Mouse (Mus musculus) cerebellum, adult 9-10 months (tissue): Measurements from ENCODE around the gene Arl5a.

Experiments
- DNase-seq: peaks from one replicate; pipeline ENCODE4 v3.0.0; 2022

Arl5a gene

DNA sequence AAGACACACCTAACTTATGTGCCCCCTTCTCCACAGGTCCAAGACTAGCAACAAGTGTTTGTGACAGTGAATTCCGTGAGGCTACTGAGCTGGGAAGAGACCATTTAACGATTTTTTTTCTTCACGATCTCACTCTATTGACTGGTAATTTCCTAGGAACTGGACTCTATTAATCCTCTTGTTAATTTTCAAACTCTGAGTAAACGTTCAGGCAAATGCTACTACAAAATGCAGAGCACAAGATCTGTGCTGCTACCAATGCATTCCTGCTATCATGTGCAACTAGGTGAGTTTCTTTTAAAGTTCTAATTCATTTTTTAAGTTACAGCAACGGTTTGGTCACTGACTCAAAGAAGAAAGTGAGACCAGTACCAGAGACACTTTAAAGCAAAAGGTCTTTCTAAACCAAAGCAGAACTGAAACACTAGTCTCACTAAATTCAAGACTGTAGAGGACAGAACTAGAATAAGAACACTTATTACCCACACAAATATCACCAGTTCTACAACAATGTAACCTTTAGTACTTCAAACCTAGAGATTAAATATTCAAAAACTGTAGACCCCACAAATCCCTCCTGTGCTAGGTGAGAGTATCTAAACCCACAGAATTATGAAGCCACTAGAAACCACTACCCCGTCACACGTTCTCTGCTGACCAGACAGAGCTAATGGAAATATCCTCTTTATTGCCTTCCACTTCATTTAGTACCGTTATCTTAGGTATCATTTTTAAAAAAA is 1.7 kb downstream of the Arl5a start:
- DNase-seq, result no peak

GRCm38 (mm10) chr2:52421197-52421596 is 3.5 kb downstream of the Arl5a start:
- peak; percentile 55 for DNase-seq

DNA sequence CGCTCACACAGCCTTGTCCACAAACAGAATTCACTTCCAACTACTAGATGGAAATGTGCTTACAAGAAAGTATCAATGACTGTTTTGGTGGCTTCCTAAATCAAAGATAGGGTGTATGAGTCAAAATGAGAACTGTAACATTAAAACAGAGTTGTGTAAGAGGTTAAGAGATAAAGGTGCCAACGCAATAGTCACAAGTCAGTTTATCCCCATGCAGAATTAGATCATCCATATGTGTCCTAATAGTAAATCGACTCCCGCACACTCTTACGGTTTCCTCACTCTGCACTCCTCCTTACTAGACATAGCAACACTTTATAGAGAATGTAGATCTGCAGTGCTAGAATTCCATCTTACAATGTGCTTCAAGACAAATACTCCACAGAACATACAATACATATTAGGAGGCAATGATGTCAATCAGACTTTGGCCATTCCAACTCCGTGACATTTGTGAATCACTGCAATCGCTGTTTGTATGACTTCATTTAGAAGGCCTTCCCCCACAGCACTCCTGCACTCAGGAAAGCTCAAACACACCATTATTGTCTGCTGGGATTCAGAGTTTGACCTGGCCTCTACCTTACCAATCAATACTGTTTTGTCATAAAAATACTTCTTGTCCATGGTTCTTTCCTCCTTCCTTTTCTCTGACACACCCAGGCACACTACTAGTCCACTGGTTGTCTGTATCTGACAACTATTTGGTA is 4.5 kb downstream of the Arl5a start:
- DNase-seq, result no peak

GRCm38 (mm10) chr2:52419295-52419694 is 5.4 kb downstream of the Arl5a start:
- DNase-seq, result peak; percentile 56

- no peak for DNase-seq
These were observed 12.1 kb downstream of the Arl5a start for GRCm38 (mm10) chr2:52412524-52413037.

DNA sequence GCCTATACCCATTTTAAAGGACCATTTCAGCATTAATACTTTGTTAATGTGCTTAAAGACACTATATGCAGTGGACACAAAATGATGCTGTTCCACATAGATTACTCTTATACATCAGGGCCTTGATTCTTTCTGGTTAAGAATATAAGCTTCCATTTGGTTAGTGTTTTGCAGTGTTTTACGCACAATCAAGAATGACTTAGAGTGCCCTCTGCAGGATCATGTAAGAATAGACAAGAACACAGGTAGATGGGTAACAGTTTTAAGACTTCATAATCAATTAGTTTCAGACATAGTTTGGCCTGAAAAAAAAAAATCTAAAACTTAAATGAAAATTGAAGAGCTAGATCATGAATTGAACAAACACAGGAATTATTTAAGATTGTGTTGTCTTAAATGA is 18.2 kb downstream of the Arl5a start:
- DNase-seq, result peak; percentile 60

GRCm38 (mm10) chr2:52405238-52405637 is 19.5 kb downstream of the Arl5a start:
- DNase-seq, result no peak

DNA sequence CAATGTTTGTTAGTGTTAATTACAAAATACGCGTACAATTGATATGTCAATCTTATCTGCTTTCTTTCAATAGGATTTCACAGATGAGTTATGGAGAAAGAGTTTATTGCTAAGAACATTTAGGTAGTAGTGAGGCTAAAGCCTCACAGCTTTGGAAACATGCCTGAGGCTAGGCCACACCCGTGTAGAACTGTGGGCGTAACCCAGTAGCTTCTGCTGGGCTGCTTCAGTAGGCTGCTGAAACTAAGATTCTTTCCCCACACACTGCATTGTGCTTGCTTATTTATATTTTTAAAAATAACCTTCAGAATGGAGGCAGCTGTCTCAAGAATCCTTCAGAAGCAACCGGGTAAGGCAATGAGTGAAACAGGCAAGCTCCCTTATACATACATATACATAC is 30.2 kb downstream of the Arl5a start:
- no peak for DNase-seq

- DNase-seq, result no peak
These were observed 34.2 kb downstream of the Arl5a start for GRCm38 (mm10) chr2:52390415-52390975.

GRCm38 (mm10) chr2:52389975-52390374 is 34.7 kb downstream of the Arl5a start:
- DNase-seq, result no peak

GRCm38 (mm10) chr2:52386451-52386850 is 38.2 kb downstream of the Arl5a start:
- no peak for DNase-seq

DNA sequence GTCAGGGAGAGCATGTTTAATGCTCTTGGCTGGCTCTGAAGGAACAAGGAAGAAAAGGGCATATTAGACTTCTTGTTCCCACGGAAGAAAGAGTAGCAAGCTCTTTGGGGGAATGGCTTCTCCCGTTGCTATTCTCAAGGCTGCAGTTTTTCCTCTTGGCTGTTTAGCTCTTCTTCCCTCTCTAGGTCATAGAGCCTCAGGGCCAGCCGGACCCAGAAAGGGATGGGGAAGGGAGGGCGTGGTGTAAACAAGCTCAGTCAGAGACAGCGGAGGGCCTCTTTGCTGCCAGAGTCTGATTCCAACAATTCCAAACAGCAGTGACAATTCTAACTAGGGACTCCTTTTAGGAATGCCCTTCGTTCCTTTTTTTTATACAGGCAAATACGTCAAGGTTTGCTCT is 38.7 kb downstream of the Arl5a start:
- no peak for DNase-seq

GRCm38 (mm10) chr2:52378848-52379261 is 45.8 kb downstream of the Arl5a start:
- no peak for DNase-seq

GRCm38 (mm10) chr2:52378448-52378804 is 46.3 kb downstream of the Arl5a start, which contains the start of gene Neb:
Gene Neb, minus strand, starts transcription at chr2:52378474.
- DNase-seq, result no peak

DNA sequence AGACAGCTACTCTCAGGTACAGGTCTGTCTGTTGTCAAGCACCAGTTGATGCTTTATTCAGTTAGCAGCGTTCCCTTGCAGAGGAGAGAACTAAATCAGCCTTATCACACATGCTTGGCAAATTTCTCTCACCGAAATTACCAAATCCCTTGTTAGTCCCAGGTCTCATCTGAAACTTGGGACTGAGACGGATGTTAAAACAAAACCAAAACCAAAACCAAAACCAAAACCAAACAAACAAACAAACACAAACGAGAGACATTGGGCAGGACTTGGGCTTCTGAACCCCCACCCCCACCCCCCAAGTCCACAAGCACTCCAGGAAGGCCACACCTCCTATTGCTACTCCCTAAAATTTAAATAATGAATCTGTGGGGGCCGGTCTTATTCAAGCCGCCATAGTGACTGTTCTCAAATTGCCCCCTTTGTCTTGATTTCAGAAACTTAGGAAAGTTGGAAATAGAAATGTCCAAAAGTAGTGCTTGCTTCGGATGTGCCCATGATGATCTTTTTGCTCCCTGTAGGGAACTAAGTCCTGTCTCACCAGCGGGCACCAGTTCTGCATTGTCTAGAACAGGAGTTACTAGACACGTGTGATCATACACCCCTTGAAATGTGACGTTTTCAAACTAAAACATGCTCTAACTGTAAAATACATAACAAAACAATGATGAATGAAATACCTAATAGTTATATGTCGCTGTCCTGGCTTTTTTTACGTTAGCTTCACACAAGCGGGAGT is 46.8 kb downstream of the Arl5a start:
- no peak for DNase-seq

DNA sequence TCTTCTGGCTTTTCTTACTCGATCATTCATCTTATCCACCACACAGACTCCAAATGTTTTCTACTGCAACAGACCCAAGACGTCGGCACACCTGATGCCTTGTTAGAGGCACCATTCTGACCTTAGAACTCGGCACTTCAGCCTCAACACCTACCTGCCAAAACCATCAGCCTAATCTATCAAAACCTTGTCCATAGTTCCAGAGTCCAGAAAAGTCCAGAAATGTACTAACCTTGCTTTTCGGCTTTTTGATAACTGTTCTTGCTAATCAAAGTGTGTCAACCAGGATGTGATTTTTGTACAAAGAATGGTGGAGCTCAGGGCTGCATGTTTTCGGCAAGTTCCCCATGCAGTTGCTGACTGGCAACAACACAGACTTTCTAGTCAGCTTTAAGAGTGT is 50.0 kb downstream of the Arl5a start:
- no peak for DNase-seq

DNA sequence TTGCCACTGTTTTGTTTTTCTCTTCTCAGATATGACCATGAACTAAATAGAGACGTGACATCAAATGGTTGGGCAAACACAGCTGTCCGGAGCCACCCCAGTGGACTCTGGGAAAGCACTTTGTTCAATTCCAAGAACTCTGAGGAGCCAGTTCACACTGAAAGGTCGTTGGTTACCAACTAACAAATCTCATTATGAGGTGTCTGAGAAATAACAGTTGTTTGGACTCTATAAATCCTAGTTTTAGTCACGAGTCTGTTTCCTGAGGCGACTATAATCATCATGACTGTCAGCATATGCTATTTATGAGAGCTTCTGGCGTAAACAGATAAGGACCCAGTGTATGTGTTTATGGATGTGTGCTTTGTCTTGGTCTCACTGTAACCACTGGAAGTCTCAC is 52.2 kb downstream of the Arl5a start:
- no peak for DNase-seq

DNA sequence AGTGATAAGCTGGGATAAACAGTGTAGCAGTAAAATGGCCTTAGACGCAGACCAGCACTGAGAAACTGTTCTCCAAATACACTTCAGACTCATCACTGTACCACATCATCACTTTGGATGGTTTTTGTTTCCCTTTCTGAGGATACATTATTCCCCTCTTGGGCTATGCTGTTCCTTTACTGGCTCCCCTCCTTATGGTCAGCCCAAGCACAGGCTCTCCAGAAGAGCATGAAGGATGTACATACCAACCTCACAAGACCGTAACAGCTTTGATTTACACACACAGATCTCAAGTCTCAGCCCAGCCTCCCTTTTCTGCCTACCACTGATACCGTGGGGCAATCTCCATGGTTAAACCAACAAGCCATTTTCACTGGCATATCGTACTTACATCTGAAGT is 52.6 kb downstream of the Arl5a start:
- no peak for DNase-seq

DNA sequence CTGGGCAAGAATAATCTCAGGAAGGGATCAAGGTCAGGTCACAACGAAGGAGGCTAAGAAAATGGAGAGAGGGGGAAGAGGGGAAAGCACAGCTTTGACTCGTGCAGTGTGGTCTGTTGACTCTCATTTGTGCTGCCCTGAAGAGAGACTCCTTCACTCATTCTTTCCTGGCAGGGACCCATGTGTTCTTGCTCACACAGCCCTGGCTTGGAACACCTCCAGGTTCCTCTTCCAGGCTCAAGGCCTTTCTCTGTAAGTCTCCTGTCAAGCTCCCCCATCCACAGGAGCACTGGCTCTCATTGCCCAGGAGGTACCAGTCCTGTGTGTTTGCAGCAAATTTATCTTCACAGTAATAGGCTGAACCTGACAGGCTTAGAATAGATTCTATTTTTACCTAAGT is 53.6 kb downstream of the Arl5a start:
- DNase-seq, result peak; percentile 71

- DNase-seq, result no peak
These were observed 55.1 kb downstream of the Arl5a start for GRCm38 (mm10) chr2:52369622-52370021.

GRCm38 (mm10) chr2:52367665-52368064 is 57.0 kb downstream of the Arl5a start:
- no peak for DNase-seq

GRCm38 (mm10) chr2:52367248-52367647 is 57.5 kb downstream of the Arl5a start:
- DNase-seq, result no peak

DNA sequence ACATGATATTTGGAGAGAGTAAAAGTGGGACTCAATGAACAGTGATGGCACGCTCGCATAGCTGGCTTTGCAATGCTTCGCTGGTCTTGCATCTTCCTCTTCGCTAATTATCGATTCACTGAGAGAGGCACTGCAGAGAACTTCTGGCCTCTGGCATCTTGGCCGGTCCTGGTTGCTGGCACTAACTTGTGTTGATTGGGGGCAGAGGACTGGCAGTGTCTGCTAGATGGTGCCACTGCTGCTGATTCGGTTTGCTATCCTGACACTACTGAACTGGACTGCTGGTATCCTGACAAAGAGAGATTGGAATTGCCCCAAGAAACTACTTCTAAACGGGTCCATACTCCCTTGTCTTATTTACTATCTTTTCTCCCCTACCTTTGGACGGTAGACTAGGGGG is 63.6 kb downstream of the Arl5a start:
- no peak for DNase-seq
